Mouse (Mus musculus): Measurements from ENCODE around the gene Abhd17a. TPM values are rescaled to one million over a fixed set of nuclear protein-coding genes. Genes with fewer than 3 reads are reported as not detected.

Gene Abhd17a
- polyA plus RNA-seq, 1 experiment from 2014 or later = 127 TPM

- no peak for ATAC-seq (ENCODE audit: low FRiP score, low read depth)
- Histone ChIP-seq H3K27ac (no peak overlapping the region), H3K4me3 (no peak overlapping the region), H3K27me3 (replicated peaks) (no peaks in the 10 kb centered on the region), H3K36me3 (peaks cover 11% of the 10 kb centered on the region), H3K9ac (no peak overlapping the region), H3K4me2 (replicated peaks) (no peak overlapping the region), H3K9me3 (no peaks in the 10 kb centered on the region), H3K4me1 (peaks cover 60% of the 10 kb centered on the region)
- WGBS = 88% methylated on average over 2 of the region's 2 CpGs
These were observed 17.7 kb downstream of the Abhd17a start for GRCm38 (mm10) chr10:80572477-80572876.

GRCm38 (mm10) chr10:80570871-80571836 lies 19.0 kb downstream of the Abhd17a start:
- Histone ChIP-seq H3K36me3 (peaks cover 11% of the 10 kb centered on the region), H3K4me2 (replicated peaks) (peak overlapping the region; percentile 53), H3K4me3 (no peak overlapping the region), H3K27ac (no peak overlapping the region), H3K9me3 (no peaks in the 10 kb centered on the region), H3K4me1 (peaks cover 62% of the 10 kb centered on the region), H3K9ac (peak overlapping the region; percentile 22; the same call in 1 of the 2 replicates), H3K27me3 (replicated peaks) (no peaks in the 10 kb centered on the region)
- 18% methylated on average over 30 of the region's 30 CpGs for whole genome bisulfite sequencing
- no peak for ATAC-seq (ENCODE audit: low FRiP score, low read depth)

- H3K4me3 ChIP-seq = no peak overlapping the region
- WGBS = 88% methylated on average over 10 of the region's 10 CpGs
- no peaks in the 10 kb centered on the region for H3K9me3 ChIP-seq
- H3K9ac ChIP-seq = 0 out of 2 replicates have a peak overlapping the region, but pooled peaks have one; percentile 22
- H3K36me3 ChIP-seq = peaks cover 11% of the 10 kb centered on the region
- H3K27ac ChIP-seq = no peak overlapping the region
- H3K4me1 ChIP-seq = peaks cover 54% of the 10 kb centered on the region
- H3K4me2 ChIP-seq (replicated peaks) = peak overlapping the region; percentile 53
- no peaks in the 10 kb centered on the region for H3K27me3 ChIP-seq (replicated peaks)
- ATAC-seq (ENCODE audit: low FRiP score, low read depth) = no peak
These were observed 19.7 kb downstream of the Abhd17a start for GRCm38 (mm10) chr10:80570419-80570818.

- H3K27ac ChIP-seq = no peak overlapping the region
- H3K27me3 ChIP-seq (replicated peaks) = no peaks in the 10 kb centered on the region
- H3K9me3 ChIP-seq = no peaks in the 10 kb centered on the region
- H3K4me3 ChIP-seq = no peak overlapping the region
- 0 out of 2 replicates have a peak overlapping the region, but pooled peaks have one; percentile 2 for H3K4me2 ChIP-seq (replicated peaks)
- peaks cover 47% of the 10 kb centered on the region for H3K4me1 ChIP-seq
- ATAC-seq (ENCODE audit: low FRiP score, low read depth) = no peak
- H3K9ac ChIP-seq = no peak overlapping the region
- H3K36me3 ChIP-seq = peaks cover 11% of the 10 kb centered on the region
- 35% methylated on average over 10 of the region's 10 CpGs for WGBS
These were observed 20.5 kb downstream of the Abhd17a start for GRCm38 (mm10) chr10:80569664-80570066.

- Histone ChIP-seq H3K9me3 (no peaks in the 10 kb centered on the region), H3K4me3 (no peak overlapping the region), H3K36me3 (peaks cover 11% of the 10 kb centered on the region), H3K27ac (no peak overlapping the region), H3K9ac (no peak overlapping the region), H3K27me3 (replicated peaks) (no peaks in the 10 kb centered on the region), H3K4me2 (replicated peaks) (no peak overlapping the region), H3K4me1 (peaks cover 39% of the 10 kb centered on the region)
- ATAC-seq (ENCODE audit: low FRiP score, low read depth) = no peak
- WGBS = 96% methylated on average over 29 of the region's 29 CpGs
These were observed 21.3 kb downstream of the Abhd17a start for GRCm38 (mm10) chr10:80568876-80569275.

- peak overlapping the region; percentile 64 for H3K27ac ChIP-seq
- peak overlapping the region; percentile 49 for H3K4me2 ChIP-seq (replicated peaks)
- no peaks in the 10 kb centered on the region for H3K9me3 ChIP-seq
- 0 out of 2 replicates have a peak overlapping the region, but pooled peaks have one; percentile 0 for H3K4me3 ChIP-seq
- H3K4me1 ChIP-seq = peaks cover 30% of the 10 kb centered on the region
- 0 out of 2 replicates have a peak overlapping the region, but pooled peaks have one; percentile 33 for H3K9ac ChIP-seq
- no peaks in the 10 kb centered on the region for H3K27me3 ChIP-seq (replicated peaks)
- ATAC-seq (ENCODE audit: low FRiP score, low read depth) = peak; percentile 65
- 18% methylated on average over 17 of the region's 17 CpGs for WGBS
- H3K36me3 ChIP-seq = peaks cover 11% of the 10 kb centered on the region
These were observed 23.6 kb downstream of the Abhd17a start for GRCm38 (mm10) chr10:80566375-80567092.

GRCm38 (mm10) chr10:80561116-80561944 lies 28.8 kb downstream of the Abhd17a start, which contains the start of gene Rexo1:
TSS of gene Rexo1 (minus strand) at chr10:80561560.
- H3K4me1 ChIP-seq = peaks cover 33% of the 10 kb centered on the region
- no peaks in the 10 kb centered on the region for H3K27me3 ChIP-seq (replicated peaks)
- peak within 1 kb of the TSS; percentile 71 for H3K27ac ChIP-seq
- H3K36me3 ChIP-seq = no peaks in the 10 kb centered on the region
- H3K4me3 ChIP-seq = peak within 1 kb of the TSS; percentile 97
- WGBS = under 1% methylated on average over 72 of the region's 72 CpGs
- no peaks in the 10 kb centered on the region for H3K9me3 ChIP-seq
- H3K9ac ChIP-seq = peak within 1 kb of the TSS; percentile 94
- peak; percentile 75 for ATAC-seq (ENCODE audit: low FRiP score, low read depth)
- H3K4me2 ChIP-seq (replicated peaks) = peak within 1 kb of the TSS; percentile 92

- Histone ChIP-seq H3K27me3 (replicated peaks) (no peaks in the 10 kb centered on the region), H3K4me3 (peak overlapping the region; percentile 97), H3K27ac (no peak overlapping the region), H3K9ac (peak overlapping the region; percentile 94), H3K9me3 (no peaks in the 10 kb centered on the region), H3K4me2 (replicated peaks) (peak overlapping the region; percentile 92), H3K4me1 (peaks cover 33% of the 10 kb centered on the region), H3K36me3 (no peaks in the 10 kb centered on the region)
- ATAC-seq (ENCODE audit: low FRiP score, low read depth) = peak; percentile 4; the same call in 1 of the 2 replicates
- 2% methylated on average over 13 of the region's 13 CpGs for WGBS
These were observed 29.5 kb downstream of the Abhd17a start for GRCm38 (mm10) chr10:80560621-80561020.

- H3K9me3 ChIP-seq = no peaks in the 10 kb centered on the region
- no peak overlapping the region for H3K4me2 ChIP-seq (replicated peaks)
- H3K27me3 ChIP-seq (replicated peaks) = no peaks in the 10 kb centered on the region
- H3K27ac ChIP-seq = no peak overlapping the region
- ATAC-seq (ENCODE audit: low FRiP score, low read depth) = no peak
- no peaks in the 10 kb centered on the region for H3K36me3 ChIP-seq
- H3K4me3 ChIP-seq = no peak overlapping the region
- peaks cover 35% of the 10 kb centered on the region for H3K4me1 ChIP-seq
- 92% methylated on average over 7 of the region's 7 CpGs for WGBS
- no peak overlapping the region for H3K9ac ChIP-seq
These were observed 30.7 kb downstream of the Abhd17a start for GRCm38 (mm10) chr10:80559431-80559830.

GRCm38 (mm10) chr10:80557346-80557965 lies 32.7 kb downstream of the Abhd17a start:
- Histone ChIP-seq H3K27ac (no peak overlapping the region), H3K27me3 (replicated peaks) (no peaks in the 10 kb centered on the region), H3K9ac (no peak overlapping the region), H3K4me3 (no peak overlapping the region), H3K36me3 (no peaks in the 10 kb centered on the region), H3K4me2 (replicated peaks) (no peak overlapping the region; the same call in 1 of the 2 replicates), H3K4me1 (peaks cover 34% of the 10 kb centered on the region), H3K9me3 (no peaks in the 10 kb centered on the region)
- no peak for ATAC-seq (ENCODE audit: low FRiP score, low read depth)
- 37% methylated on average over 5 of the region's 5 CpGs for WGBS

GRCm38 (mm10) chr10:80553997-80554396 lies 36.1 kb downstream of the Abhd17a start:
- H3K9me3 ChIP-seq = no peaks in the 10 kb centered on the region
- peaks cover 15% of the 10 kb centered on the region for H3K4me1 ChIP-seq
- WGBS = 92% methylated on average over 6 of the region's 6 CpGs
- H3K9ac ChIP-seq = no peak overlapping the region
- H3K4me2 ChIP-seq (replicated peaks) = no peak overlapping the region
- no peak overlapping the region for H3K4me3 ChIP-seq
- H3K27me3 ChIP-seq (replicated peaks) = no peaks in the 10 kb centered on the region
- no peak overlapping the region for H3K27ac ChIP-seq
- H3K36me3 ChIP-seq = peaks cover 19% of the 10 kb centered on the region
- no peak for ATAC-seq (ENCODE audit: low FRiP score, low read depth)

Data from neural tube, embryonic 12.5 days (tissue).